Mouse (Mus musculus) bone marrow macrophage, adult 2 months (primary cell): Measurements from ENCODE around the gene Arhgef38.

ENCODE experiments used
- CTCF ChIP-seq: IDR thresholded peaks from 2 replicates; pipeline ENCODE4 v1.5.1; 2012; ENCODE audit warnings: low read depth, mild to moderate bottlenecking, low read length, moderate library complexity
- POLR2A ChIP-seq: IDR thresholded peaks from 2 replicates; pipeline ENCODE4 v1.6.1; 2012; ENCODE audit warnings: mild to moderate bottlenecking, low read depth, low read length, borderline replicate concordance

- TF ChIP-seq CTCF (no peak), POLR2A (no peak)
Measured at GRCm38 (mm10) chr3:133082736-133083135, 152.0 kb downstream of the Arhgef38 start.
